Mouse (Mus musculus) gastrocnemius, adult 8-10 months (tissue): ENCODE results near the gene Rbfox1. TPM values are rescaled to one million over a fixed set of nuclear protein-coding genes. Genes with fewer than 3 reads are reported as not detected.

ENCODE experiments used
- DNase-seq, 2 experiments: peaks; one replicate each; pipeline ENCODE4 v3.0.0; 2022; ENCODE audit warnings: low spot score in 2 of 2
- total RNA-seq, 4 experiments: library from RNA; stranded (reverse); gene quantifications; 2 replicates each; pipeline ENCODE4 v1.2.4; 2022

Gene Rbfox1
- total RNA-seq, 4 experiments from 2014 or later: 236 to 270 (median 260) TPM

GRCm38 (mm10) chr16:7347522-7348165 is 1462.5 kb downstream of the Rbfox1 start:
- DNase-seq: no peak

- no peak for DNase-seq
Observed at GRCm38 (mm10) chr16:7352808-7353207, 1467.7 kb downstream of the Rbfox1 start.

GRCm38 (mm10) chr16:7354116-7354515 is 1469.0 kb downstream of the Rbfox1 start:
- no peak for DNase-seq

- DNase-seq: no peak
Observed at GRCm38 (mm10) chr16:7359043-7359442, 1473.9 kb downstream of the Rbfox1 start.

- no peak for DNase-seq
Observed at GRCm38 (mm10) chr16:7360706-7361105, 1475.6 kb downstream of the Rbfox1 start.

- DNase-seq: no peak
Observed at GRCm38 (mm10) chr16:7365878-7366277, 1480.7 kb downstream of the Rbfox1 start.

GRCm38 (mm10) chr16:7374146-7374545 is 1489.0 kb downstream of the Rbfox1 start:
- DNase-seq: no peak

GRCm38 (mm10) chr16:7374674-7375073 is 1489.5 kb downstream of the Rbfox1 start:
- DNase-seq: no peak

GRCm38 (mm10) chr16:7396101-7396500 is 1510.9 kb downstream of the Rbfox1 start:
- no peak for DNase-seq

- DNase-seq: no peak
Observed at GRCm38 (mm10) chr16:7404766-7405492, 1519.8 kb downstream of the Rbfox1 start.

GRCm38 (mm10) chr16:7407862-7408640 is 1522.9 kb downstream of the Rbfox1 start:
- no peak for DNase-seq

GRCm38 (mm10) chr16:7419655-7420281 is 1534.6 kb downstream of the Rbfox1 start:
- DNase-seq: no peak

GRCm38 (mm10) chr16:7425386-7426089 is 1540.4 kb downstream of the Rbfox1 start:
- DNase-seq: no peak

- no peak for DNase-seq
Observed at GRCm38 (mm10) chr16:7433296-7433695, 1548.1 kb downstream of the Rbfox1 start.

- DNase-seq: no peak
Observed at GRCm38 (mm10) chr16:7446791-7447290, 1561.7 kb downstream of the Rbfox1 start.

GRCm38 (mm10) chr16:7447718-7448649 is 1562.8 kb downstream of the Rbfox1 start:
- no peak for DNase-seq

- no peak for DNase-seq
Observed at GRCm38 (mm10) chr16:7451193-7451592, 1566.0 kb downstream of the Rbfox1 start.

- DNase-seq: no peak
Observed at GRCm38 (mm10) chr16:7457571-7457970, 1572.4 kb downstream of the Rbfox1 start.
